Mouse (Mus musculus): ENCODE data around the gene Tmem262. TPM values are rescaled to one million over a fixed set of nuclear protein-coding genes. Genes with fewer than 3 reads are reported as not detected.

The Tmem262 gene
- polyA plus RNA-seq, 1 experiment from 2014 or later, result not detected

- Histone ChIP-seq H3K4me1 (ENCODE audit: control insufficient read depth, insufficient read depth, low read length) (peaks cover 19% of the 10 kb centered on the region), H3K4me2 (ENCODE audit: low read depth, low read length) (peak overlapping the region; percentile 99), H3K27me3 (ENCODE audit: control insufficient read depth, insufficient read depth, low read length) (no peaks in the 10 kb centered on the region), H3K27ac (ENCODE audit: low read length) (peak overlapping the region; percentile 99), H3K9me3 (replicated peaks; ENCODE audit: control insufficient read depth, low read length) (no peaks in the 10 kb centered on the region), H3K36me3 (ENCODE audit: control insufficient read depth, insufficient read depth) (peaks cover 23% of the 10 kb centered on the region), H3K9ac (ENCODE audit: low read length) (peak overlapping the region; percentile 87), H3K4me3 (ENCODE audit: low read length) (peak overlapping the region; percentile 83)
- ATAC-seq (replicated peaks; ENCODE audit: extremely low read depth, insufficient read depth, low FRiP score), result peak; percentile 42; the same call in 1 of the 2 replicates
- 11% methylated on average over 20 of the region's 20 CpGs for WGBS
Observed at GRCm38 (mm10) chr19:6045366-6046293, 34.2 kb upstream of the Tmem262 start.

GRCm38 (mm10) chr19:6046294-6047153, 33.3 kb upstream of the Tmem262 start, which contains the start of gene Syvn1:
Gene Syvn1 (plus strand): TSS chr19:6046576.
- Histone ChIP-seq H3K27me3 (ENCODE audit: control insufficient read depth, insufficient read depth, low read length) (no peaks in the 10 kb centered on the region), H3K4me3 (ENCODE audit: low read length) (peak within 1 kb of the TSS; percentile 83), H3K36me3 (ENCODE audit: control insufficient read depth, insufficient read depth) (peaks cover 30% of the 10 kb centered on the region), H3K4me1 (ENCODE audit: control insufficient read depth, insufficient read depth, low read length) (peaks cover 19% of the 10 kb centered on the region), H3K9me3 (replicated peaks; ENCODE audit: control insufficient read depth, low read length) (no peaks in the 10 kb centered on the region), H3K9ac (ENCODE audit: low read length) (peak within 1 kb of the TSS; percentile 87), H3K27ac (ENCODE audit: low read length) (peak within 1 kb of the TSS; percentile 99), H3K4me2 (ENCODE audit: low read depth, low read length) (peak within 1 kb of the TSS; percentile 99)
- ATAC-seq (replicated peaks; ENCODE audit: extremely low read depth, insufficient read depth, low FRiP score), result peak; percentile 91
- WGBS, result under 1% methylated on average over 65 of the region's 65 CpGs

GRCm38 (mm10) chr19:6047154-6047898, 32.5 kb upstream of the Tmem262 start:
- WGBS, result 1% methylated on average over 44 of the region's 44 CpGs
- H3K27ac ChIP-seq (ENCODE audit: low read length), result peak overlapping the region; percentile 99
- H3K4me3 ChIP-seq (ENCODE audit: low read length), result peak overlapping the region; percentile 83
- peak overlapping the region; percentile 87 for H3K9ac ChIP-seq (ENCODE audit: low read length)
- H3K4me1 ChIP-seq (ENCODE audit: control insufficient read depth, insufficient read depth, low read length), result peaks cover 19% of the 10 kb centered on the region
- no peak for ATAC-seq (replicated peaks; ENCODE audit: extremely low read depth, insufficient read depth, low FRiP score)
- peaks cover 34% of the 10 kb centered on the region for H3K36me3 ChIP-seq (ENCODE audit: control insufficient read depth, insufficient read depth)
- H3K27me3 ChIP-seq (ENCODE audit: control insufficient read depth, insufficient read depth, low read length), result no peaks in the 10 kb centered on the region
- no peaks in the 10 kb centered on the region for H3K9me3 ChIP-seq (replicated peaks; ENCODE audit: control insufficient read depth, low read length)
- peak overlapping the region; percentile 99 for H3K4me2 ChIP-seq (ENCODE audit: low read depth, low read length)

- WGBS, result 79% methylated on average over 8 of the region's 8 CpGs
Observed at GRCm38 (mm10) chr19:6047899-6048166, 32.0 kb upstream of the Tmem262 start.

GRCm38 (mm10) chr19:6048681-6049410, 31.0 kb upstream of the Tmem262 start:
- WGBS, result 83% methylated on average over 11 of the region's 11 CpGs
- Histone ChIP-seq H3K36me3 (ENCODE audit: control insufficient read depth, insufficient read depth) (peaks cover 47% of the 10 kb centered on the region), H3K27me3 (ENCODE audit: control insufficient read depth, insufficient read depth, low read length) (no peaks in the 10 kb centered on the region), H3K9me3 (replicated peaks; ENCODE audit: control insufficient read depth, low read length) (no peaks in the 10 kb centered on the region), H3K4me1 (ENCODE audit: control insufficient read depth, insufficient read depth, low read length) (peaks cover 19% of the 10 kb centered on the region), H3K4me3 (ENCODE audit: low read length) (no peak overlapping the region), H3K4me2 (ENCODE audit: low read depth, low read length) (no peak overlapping the region), H3K9ac (ENCODE audit: low read length) (no peak overlapping the region), H3K27ac (ENCODE audit: low read length) (no peak overlapping the region)
- no peak for ATAC-seq (replicated peaks; ENCODE audit: extremely low read depth, insufficient read depth, low FRiP score)

More at GRCm38 (mm10) chr19:6047899-6048166, 32.0 kb upstream of the Tmem262 start:
- Histone ChIP-seq H3K27ac (ENCODE audit: low read length) (no peak overlapping the region), H3K27me3 (ENCODE audit: control insufficient read depth, insufficient read depth, low read length) (no peaks in the 10 kb centered on the region), H3K9ac (ENCODE audit: low read length) (peak overlapping the region; percentile 87), H3K9me3 (replicated peaks; ENCODE audit: control insufficient read depth, low read length) (no peaks in the 10 kb centered on the region), H3K4me2 (ENCODE audit: low read depth, low read length) (peak overlapping the region; percentile 99), H3K4me3 (ENCODE audit: low read length) (peak overlapping the region; percentile 83), H3K36me3 (ENCODE audit: control insufficient read depth, insufficient read depth) (peaks cover 37% of the 10 kb centered on the region), H3K4me1 (ENCODE audit: control insufficient read depth, insufficient read depth, low read length) (peaks cover 19% of the 10 kb centered on the region)
- ATAC-seq (replicated peaks; ENCODE audit: extremely low read depth, insufficient read depth, low FRiP score), result no peak

GRCm38 (mm10) chr19:6052516-6052915, 27.3 kb upstream of the Tmem262 start:
- Histone ChIP-seq H3K9me3 (replicated peaks; ENCODE audit: control insufficient read depth, low read length) (no peaks in the 10 kb centered on the region), H3K4me1 (ENCODE audit: control insufficient read depth, insufficient read depth, low read length) (peaks cover 20% of the 10 kb centered on the region)
- ATAC-seq (replicated peaks; ENCODE audit: extremely low read depth, insufficient read depth, low FRiP score), result no peak

GRCm38 (mm10) chr19:6054296-6054695, 25.5 kb upstream of the Tmem262 start:
- Histone ChIP-seq H3K9ac (ENCODE audit: low read length) (no peak overlapping the region), H3K4me2 (ENCODE audit: low read depth, low read length) (no peak overlapping the region), H3K4me3 (ENCODE audit: low read length) (no peak overlapping the region), H3K27ac (ENCODE audit: low read length) (no peak overlapping the region), H3K9me3 (replicated peaks; ENCODE audit: control insufficient read depth, low read length) (no peaks in the 10 kb centered on the region), H3K36me3 (ENCODE audit: control insufficient read depth, insufficient read depth) (peaks cover 53% of the 10 kb centered on the region), H3K4me1 (ENCODE audit: control insufficient read depth, insufficient read depth, low read length) (peaks cover 16% of the 10 kb centered on the region), H3K27me3 (ENCODE audit: control insufficient read depth, insufficient read depth, low read length) (no peaks in the 10 kb centered on the region)
- no peak for ATAC-seq (replicated peaks; ENCODE audit: extremely low read depth, insufficient read depth, low FRiP score)
- 79% methylated on average over 5 of the region's 5 CpGs for WGBS

More at GRCm38 (mm10) chr19:6052516-6052915, 27.3 kb upstream of the Tmem262 start:
- H3K36me3 ChIP-seq (ENCODE audit: control insufficient read depth, insufficient read depth), result peaks cover 56% of the 10 kb centered on the region
- H3K4me2 ChIP-seq (ENCODE audit: low read depth, low read length), result no peak overlapping the region
- no peak overlapping the region for H3K27ac ChIP-seq (ENCODE audit: low read length)
- no peak overlapping the region for H3K4me3 ChIP-seq (ENCODE audit: low read length)
- H3K9ac ChIP-seq (ENCODE audit: low read length), result no peak overlapping the region
- WGBS, result 83% methylated on average over 7 of the region's 7 CpGs
- H3K27me3 ChIP-seq (ENCODE audit: control insufficient read depth, insufficient read depth, low read length), result no peaks in the 10 kb centered on the region

GRCm38 (mm10) chr19:6056696-6057095, 23.1 kb upstream of the Tmem262 start:
- Histone ChIP-seq H3K9ac (ENCODE audit: low read length) (peak overlapping the region; percentile 92), H3K27ac (ENCODE audit: low read length) (no peak overlapping the region), H3K9me3 (replicated peaks; ENCODE audit: control insufficient read depth, low read length) (no peaks in the 10 kb centered on the region), H3K27me3 (ENCODE audit: control insufficient read depth, insufficient read depth, low read length) (no peaks in the 10 kb centered on the region), H3K4me1 (ENCODE audit: control insufficient read depth, insufficient read depth, low read length) (peaks cover 19% of the 10 kb centered on the region), H3K4me2 (ENCODE audit: low read depth, low read length) (peak overlapping the region; percentile 73), H3K36me3 (ENCODE audit: control insufficient read depth, insufficient read depth) (peaks cover 34% of the 10 kb centered on the region), H3K4me3 (ENCODE audit: low read length) (peak overlapping the region; percentile 90)
- 54% methylated on average over 4 of the region's 4 CpGs for WGBS
- ATAC-seq (replicated peaks; ENCODE audit: extremely low read depth, insufficient read depth, low FRiP score), result no peak
